Mouse (Mus musculus) mesoderm, embryonic 11.5 days (tissue): ENCODE data around the gene Glrx.
"Not testable (repeated sequence)": the region's sequence is repeated elsewhere in the genome, so short reads cannot be mapped to it uniquely, and the experiment has no call there.

Experiments
- DNase-seq: peaks from one replicate; pipeline ENCODE4 v3.0.0-alpha.2; 2012; ENCODE audit warnings: low read depth, low spot score

Glrx gene

GRCm38 (mm10) chr13:75839719-75840481 lies at the start of gene Glrx:
Gene Glrx, plus strand, starts transcription at chr13:75839868.
- DNase-seq, result peak; percentile 67

DNA sequence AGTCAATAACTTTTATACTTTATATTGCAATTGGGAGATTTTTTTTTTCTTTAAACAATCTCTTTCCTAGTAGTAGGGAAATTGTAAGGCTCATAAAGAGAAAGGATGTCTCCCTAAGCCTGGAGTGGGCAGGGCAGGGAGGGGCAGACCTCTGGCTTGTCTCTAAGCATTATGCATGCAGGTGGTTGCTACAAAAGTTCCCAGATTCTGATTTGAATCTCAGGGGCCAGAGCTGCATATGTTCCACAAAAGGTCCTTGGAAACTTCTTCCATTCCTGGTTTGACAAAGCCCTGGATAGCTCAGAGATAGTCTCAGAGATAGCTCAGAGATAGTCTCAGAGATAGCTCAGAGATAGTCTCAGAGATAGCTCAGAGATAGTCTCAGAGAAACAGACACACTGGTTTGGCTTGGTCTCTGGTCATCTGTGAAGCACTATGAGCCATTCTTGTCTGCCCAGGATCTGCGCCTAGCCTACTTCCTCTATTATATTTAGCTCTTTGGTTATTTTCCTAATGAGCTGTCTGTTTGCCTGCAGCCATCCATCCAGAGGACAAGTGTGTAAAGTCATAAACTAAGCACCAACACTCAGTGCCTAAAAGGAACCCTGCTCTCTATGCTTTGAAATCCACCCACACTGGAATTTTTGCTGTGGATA lies 49.0 kb upstream of the Glrx start:
- DNase-seq, result no peak

GRCm38 (mm10) chr13:75793863-75794629 lies 45.6 kb upstream of the Glrx start:
- DNase-seq, result no peak

DNA sequence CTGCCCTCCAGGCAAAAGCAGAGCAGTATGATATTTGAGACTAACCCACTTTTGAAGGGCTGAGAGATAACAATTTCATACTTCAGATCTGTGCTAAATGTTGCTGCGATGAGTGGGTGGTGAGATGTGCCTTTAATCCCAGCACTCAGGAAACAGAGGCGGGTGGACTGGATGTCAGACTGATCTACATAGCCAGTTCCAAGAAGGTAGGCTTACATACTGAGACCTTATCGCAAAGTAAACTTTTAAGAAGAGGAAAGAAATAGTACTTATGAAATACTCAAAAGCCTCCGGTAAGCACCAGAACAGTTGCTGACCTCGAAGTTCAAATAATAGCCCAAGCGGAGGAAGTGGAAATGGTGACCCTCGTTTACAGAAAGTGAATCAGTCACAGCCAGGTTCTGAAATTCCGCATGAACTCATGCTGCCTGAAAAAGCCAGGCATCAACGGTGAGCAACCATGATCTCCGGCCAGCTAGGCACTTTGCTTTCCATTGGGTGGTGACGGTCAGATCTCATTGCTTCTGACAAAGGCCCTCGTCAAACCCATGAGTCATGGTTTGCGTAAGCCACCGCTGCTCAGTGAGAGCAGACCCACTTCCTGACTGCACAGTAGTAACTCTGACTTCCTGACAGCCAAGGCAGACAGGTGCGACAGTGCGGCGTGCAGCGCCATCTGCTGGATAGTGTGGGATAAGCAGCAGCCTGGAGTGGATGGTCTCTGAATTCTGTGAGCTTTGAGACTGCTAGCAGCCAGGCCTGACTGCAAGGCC lies 42.1 kb upstream of the Glrx start:
- peak; percentile 92 for DNase-seq

DNA sequence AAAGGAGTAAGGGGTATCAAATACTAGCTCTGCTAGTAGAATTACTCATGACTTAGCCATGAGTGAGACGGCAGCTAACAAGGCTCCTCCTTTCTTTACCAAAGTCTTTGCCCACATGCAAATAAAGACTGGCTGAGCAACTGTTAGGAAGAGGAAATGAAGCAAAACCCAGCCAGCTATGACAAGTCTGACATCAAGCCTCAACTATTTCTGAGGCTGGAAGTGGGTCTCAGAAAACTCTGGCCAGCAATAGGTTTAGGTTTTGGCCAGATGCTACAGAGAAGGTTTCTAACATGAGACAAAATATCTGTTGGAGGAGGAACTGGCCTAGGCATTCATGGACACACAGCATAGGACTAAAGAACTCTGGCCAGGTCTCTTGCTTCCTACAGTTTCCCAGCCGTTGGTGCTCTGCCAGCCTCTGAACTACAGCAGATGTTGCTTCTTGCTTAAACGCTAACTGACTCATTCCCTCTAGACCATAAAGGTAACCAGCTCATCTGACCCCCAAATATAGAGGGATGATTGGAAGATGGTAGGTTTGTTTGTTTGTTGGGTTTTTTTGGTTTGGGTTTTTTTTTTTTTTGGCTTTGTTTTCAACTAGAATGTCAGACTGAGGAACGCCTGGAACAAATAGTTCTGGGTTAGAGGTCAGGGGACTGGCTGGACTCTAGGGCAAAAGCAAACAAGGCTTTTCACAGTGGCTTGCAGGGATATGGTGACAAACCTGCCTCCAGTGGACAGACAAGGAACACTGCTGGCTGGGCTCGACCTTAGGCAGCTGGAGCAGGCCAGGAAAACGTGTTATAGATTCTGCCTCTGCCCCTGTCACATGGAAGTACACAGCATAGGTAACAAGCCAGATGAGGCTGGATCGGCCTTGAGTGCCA lies 41.0 kb upstream of the Glrx start:
- no peak for DNase-seq

DNA sequence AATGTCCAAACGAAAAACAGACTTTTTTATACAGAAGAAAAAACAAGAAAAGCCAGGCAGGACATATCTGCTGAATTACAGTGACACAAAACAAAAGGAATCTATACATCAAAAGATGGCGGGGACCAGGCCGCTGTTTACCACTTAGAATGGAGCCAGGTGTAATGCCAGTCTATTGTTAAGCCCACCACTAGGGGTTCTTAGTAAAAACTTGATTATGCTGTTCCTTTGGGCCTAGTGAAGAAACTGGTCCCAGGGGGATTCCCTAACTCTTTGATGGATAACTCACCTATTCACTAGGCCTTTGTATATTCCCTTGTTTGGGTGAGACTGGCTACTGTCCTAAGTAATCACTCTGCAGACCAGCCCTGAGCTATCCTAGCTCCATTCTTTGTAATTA lies 40.2 kb upstream of the Glrx start:
- no peak for DNase-seq

GRCm38 (mm10) chr13:75807969-75808368 lies 31.7 kb upstream of the Glrx start:
- no peak for DNase-seq

- DNase-seq, result no peak
These were observed 29.7 kb upstream of the Glrx start for GRCm38 (mm10) chr13:75809957-75810356.

GRCm38 (mm10) chr13:75817183-75817582 lies 22.5 kb upstream of the Glrx start:
- no peak for DNase-seq

- DNase-seq, result no peak
These were observed 21.2 kb upstream of the Glrx start for GRCm38 (mm10) chr13:75818486-75818885.

- DNase-seq, result no peak
These were observed 20.5 kb upstream of the Glrx start for GRCm38 (mm10) chr13:75818945-75819706.

- DNase-seq, result no peak
These were observed 19.8 kb upstream of the Glrx start for GRCm38 (mm10) chr13:75819898-75820297.

- not testable (repeated sequence) for DNase-seq
These were observed 17.3 kb upstream of the Glrx start for GRCm38 (mm10) chr13:75822366-75822765.

GRCm38 (mm10) chr13:75823201-75823600 lies 16.5 kb upstream of the Glrx start:
- DNase-seq, result no peak

DNA sequence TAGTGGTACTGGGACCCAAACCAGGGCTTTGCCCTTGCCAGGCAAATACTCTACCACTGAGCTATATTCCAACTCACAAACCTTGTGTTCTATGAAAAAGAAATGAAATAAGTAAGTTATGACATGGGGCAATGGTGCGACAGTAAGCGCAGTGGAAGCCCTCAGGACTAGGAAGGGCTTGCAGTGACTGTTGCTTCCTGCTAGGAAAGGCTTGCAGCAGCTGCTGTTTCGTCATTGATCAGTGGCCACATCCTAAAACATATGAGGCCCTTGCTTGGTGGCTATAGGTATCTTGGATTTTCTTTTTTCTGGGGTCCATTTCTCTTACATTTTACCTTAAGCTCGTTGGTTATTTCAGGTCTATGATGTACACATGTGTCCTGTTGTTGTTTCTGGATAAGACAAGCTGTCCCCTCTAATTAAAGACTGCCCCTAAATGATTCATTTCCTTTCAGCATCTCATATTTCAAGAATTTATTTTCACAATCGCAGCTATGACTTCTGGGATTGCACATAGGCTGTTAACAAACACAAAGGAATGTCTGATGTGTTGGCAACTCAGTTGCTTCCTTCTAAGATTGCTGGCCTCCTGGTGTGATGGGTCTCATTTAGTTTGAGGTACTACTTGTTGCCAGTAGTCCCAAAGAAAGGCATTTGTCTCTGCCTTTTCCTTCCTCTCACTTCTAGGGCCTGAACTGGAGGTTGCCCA lies 14.9 kb upstream of the Glrx start:
- no peak for DNase-seq

- no peak for DNase-seq
These were observed 14.3 kb upstream of the Glrx start for GRCm38 (mm10) chr13:75825388-75825787.

DNA sequence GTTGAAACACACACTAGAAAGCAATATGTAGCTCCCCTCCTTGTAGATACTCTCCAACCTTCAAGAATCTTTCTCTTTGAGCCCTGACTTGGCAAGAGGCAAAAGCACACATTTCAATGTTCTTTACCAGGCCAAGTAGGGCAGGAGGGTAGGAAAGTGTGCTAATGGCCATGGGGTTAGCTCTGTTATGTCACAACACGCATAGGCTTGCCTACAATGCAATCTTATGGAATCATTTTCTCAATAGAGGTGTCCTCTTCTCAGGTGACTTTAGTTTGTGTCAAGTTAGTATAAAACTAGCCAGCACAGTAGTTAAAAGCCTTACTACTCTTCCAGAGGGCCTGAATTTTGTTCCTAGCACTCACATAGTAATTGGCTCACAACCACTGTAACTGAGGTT lies 9.0 kb upstream of the Glrx start:
- no peak for DNase-seq

DNA sequence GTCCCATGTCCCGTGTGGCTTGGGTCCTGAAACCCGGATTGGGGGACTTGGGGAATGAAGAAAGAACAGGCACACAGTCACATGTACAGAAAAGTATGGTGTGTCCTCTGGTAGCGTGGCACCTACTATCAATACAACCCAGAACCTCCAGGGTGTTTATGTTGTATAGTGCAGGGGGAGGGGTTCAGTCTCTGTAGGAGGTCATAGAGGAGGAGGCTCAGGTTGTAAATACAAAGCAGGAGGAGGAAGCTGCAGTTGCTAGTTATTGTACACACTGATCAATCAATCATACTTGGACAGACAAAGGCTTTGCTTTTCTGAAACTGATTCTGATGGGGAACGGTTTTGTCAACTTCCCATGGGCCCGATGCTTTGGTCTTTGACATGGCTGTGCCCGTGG lies 8.0 kb upstream of the Glrx start:
- no peak for DNase-seq

DNA sequence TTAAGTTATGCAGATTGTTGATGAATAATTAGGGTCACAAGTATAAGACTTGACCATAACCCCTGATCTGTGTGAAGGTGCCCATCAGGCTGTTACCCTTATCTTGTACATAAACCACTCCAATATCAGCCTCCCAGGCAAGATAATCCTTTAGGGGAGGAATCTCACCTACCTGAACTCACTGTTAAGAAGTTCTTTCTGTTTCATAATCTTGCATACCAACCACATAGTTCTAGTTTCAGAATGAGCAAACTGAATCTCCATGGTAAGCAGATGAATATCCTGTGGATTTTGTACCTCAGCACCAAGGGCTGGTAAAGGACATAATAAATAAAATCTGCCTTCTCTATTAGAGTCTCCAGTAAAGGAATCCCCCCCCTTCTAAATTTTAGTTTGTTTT lies 7.0 kb upstream of the Glrx start:
- no peak for DNase-seq
